Mouse (Mus musculus): Measurements from ENCODE around the gene Gm2026. TPM values are rescaled to one million over a fixed set of nuclear protein-coding genes. Genes with fewer than 3 reads are reported as not detected.
"Not testable (repeated sequence)": the region's sequence is repeated elsewhere in the genome, so short reads cannot be mapped to it uniquely, and the experiment has no call there.

Gm2026 gene
- polyA plus RNA-seq (2017; shearing (Covaris generic)) = 1 to 10 TPM; 4.8 to 5.6 TPM

DNA sequence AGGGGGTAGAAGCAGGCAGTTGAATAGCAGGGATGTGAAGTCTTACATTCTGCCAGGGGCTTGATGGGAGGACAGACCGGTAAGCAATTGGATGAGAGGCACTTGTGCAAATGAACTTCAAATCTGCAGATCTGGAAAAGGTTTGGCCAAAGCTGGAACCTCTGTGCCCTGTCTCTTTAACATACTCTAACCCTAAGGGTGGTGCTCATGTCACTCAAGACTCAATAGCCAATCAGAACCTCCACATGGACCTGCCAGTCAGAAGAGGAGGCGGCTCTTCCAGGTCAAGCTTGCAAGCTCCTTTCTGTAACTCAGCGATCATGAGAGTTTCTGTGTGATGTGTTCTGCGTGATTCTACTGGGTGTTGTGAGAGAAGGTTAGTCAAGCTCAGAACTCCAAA lies at the start of gene Gm2026:
Gene Gm2026, plus strand, starts transcription at position 301 of the 400 bp plus-strand sequence.
- not testable (repeated sequence) for ATAC-seq

DNA sequence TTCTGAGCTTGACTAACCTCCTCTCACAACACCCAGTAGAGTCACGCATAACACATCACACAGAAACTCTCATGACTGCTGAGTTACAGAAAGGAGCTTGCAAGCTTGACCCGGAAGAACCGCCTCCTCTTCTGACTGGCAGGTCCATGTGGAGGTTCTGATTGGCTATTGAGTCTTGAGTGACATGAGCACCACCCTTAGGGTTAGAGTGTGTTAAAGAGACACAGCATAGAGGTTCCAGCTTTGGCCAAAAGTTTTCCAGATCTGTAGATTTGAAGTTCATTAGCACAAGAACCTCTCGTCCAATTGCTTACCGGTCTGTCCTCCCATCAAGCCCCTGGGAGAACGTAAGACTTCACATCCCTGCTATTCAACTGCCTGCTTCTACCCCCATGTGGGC lies 34.1 kb upstream of the Gm2026 start, which contains the start of gene Zfp966:
Gene Zfp966, minus strand, starts transcription at position 101 of the 400 bp plus-strand sequence.
- ATAC-seq = not testable (repeated sequence)

Other genes starting within 250 kb of the Gm2026 start
- 10 to 100 TPM in 1 of 2 experiments, not detected in 1; 10.2 TPM for gene Gm2007, start 223.8 kb upstream of the Gm2026 start, polyA plus RNA-seq (2017; shearing (Covaris generic))
- 1 to 10 TPM in 1 of 2 experiments, not detected in 1; 2.1 TPM for gene Gm14288, start 164.2 kb upstream of the Gm2026 start, polyA plus RNA-seq (2017; shearing (Covaris generic))
- gene Gm6710, start 96.1 kb upstream of the Gm2026 start, polyA plus RNA-seq (2017; shearing (Covaris generic)) = 10 to 100 TPM in 1 of 2 experiments, 1 to 10 TPM in 1; 9.2 to 12.0 TPM
- 1 to 10 TPM; 2.5 to 4.6 TPM for gene Zfp966, start 34.2 kb upstream of the Gm2026 start, polyA plus RNA-seq (2017; shearing (Covaris generic))
- gene Gm2004, start 184.5 kb downstream of the Gm2026 start, polyA plus RNA-seq (2017; shearing (Covaris generic)) = under 1 TPM in 1 of 2 experiments, not detected in 1; 0.47 TPM

All from CD4-positive, CD25-positive, alpha-beta regulatory T cell, adult 4 months (primary cell).